Mouse (Mus musculus): ENCODE results near the gene Creb5. TPM values are rescaled to one million over a fixed set of nuclear protein-coding genes. Genes with fewer than 3 reads are reported as not detected.
A peak's percentile ranks its signal among the peaks of the same experiment; 100 is the strongest.

Creb5 gene
- total RNA-seq, 1 experiment from 2014 or later, result 3.4 TPM

GRCm38 (mm10) chr6:53644971-53645370, 357.9 kb downstream of the Creb5 start:
- DNase-seq, result no peak

DNA sequence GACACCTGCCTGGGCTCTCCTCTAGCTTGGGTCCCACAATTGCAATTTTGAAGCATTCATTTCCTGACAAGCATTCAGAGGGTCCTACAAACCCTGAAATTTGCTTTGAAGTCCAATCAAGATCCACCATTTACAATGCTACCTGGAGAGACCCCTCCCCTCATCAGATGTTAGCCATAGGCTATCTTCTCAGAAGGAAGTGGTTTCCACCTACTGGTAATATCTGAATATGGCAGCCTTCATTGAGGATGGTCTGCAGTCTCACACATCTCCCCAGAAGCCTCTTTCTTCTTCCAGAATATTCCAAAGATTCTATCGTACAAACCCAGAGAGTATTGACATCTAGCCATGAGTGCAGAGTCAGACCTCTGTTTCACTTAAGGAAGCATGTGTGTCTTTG, 362.7 kb downstream of the Creb5 start:
- no peak for DNase-seq

- no peak for DNase-seq
These were observed 365.6 kb downstream of the Creb5 start for GRCm38 (mm10) chr6:53652691-53653090.

DNA sequence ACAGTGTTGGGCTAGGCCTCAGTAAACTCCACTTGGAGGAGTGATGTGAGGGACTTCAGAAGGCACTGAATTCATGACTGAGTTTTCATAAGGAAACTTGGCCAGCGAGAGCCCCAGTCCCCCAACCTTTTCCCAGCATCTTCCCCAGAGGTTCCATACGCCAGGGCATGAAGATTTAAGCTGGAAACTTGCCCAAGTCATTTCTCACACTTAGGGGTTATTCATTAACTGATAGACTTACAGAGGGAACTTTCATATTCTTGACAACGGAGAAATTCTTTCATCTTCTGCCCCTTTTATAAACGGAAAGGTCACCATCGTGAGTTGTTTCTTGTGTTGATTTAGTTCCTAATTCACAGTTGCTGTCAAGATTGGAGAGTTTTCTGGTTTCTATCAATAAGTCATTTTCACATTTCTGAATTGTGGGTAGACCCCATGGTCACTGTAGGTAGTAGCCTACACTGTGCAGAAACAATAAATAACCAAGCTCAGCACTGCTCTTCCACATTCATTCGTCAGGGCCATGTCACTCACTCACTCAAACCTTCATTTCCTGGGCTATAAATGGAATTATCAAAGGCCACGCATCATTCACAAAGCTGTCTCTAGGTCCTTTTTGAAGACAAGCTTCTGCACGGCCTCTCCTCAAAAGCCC, 366.8 kb downstream of the Creb5 start:
- DNase-seq, result no peak

DNA sequence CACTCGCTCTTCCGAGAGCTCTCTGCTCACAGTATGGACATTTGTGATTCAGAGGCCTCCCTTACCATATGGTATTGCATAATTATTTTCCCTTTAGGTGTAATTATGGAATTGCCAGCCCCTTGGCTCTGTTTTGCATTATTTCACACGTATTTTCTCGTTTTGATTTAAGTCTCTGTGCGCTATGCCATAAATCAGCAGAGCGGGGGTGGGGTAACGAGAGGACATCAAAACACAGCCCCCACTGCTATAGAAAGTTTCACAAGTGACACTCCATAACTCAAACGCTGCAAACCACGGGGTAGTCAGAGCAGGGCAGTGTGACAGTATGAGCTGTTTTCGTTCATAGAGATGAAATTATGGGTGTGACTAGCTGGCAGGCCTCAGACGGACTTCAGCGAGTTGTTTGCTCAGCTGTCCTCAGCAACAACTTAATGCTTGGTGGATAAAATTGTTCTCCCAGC, 367.3 kb downstream of the Creb5 start:
- no peak for DNase-seq

- DNase-seq, result no peak
These were observed 369.4 kb downstream of the Creb5 start for GRCm38 (mm10) chr6:53656466-53656865.

- no peak for DNase-seq
These were observed 370.4 kb downstream of the Creb5 start for GRCm38 (mm10) chr6:53657483-53657882.

- no peak for DNase-seq
These were observed 376.1 kb downstream of the Creb5 start for GRCm38 (mm10) chr6:53662858-53663833.

DNA sequence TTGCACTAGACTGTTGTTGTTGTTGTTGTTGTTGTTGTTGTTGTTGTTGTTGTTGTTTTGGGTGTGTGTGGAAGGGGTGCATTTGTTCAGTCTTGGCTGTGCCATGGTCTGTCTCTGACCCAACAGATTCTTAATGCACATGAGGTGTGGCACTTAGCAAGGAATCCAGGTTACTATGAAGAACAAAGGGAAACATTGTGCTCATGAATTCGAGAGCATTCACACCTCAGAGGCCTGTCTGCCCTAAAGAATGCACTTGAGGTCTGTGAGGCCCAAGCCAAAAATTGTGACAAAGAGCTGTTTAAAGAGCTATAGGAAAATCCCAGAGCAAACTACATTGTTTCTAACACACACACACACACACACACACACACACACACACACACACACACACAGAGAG, 377.7 kb downstream of the Creb5 start:
- no peak for DNase-seq

DNA sequence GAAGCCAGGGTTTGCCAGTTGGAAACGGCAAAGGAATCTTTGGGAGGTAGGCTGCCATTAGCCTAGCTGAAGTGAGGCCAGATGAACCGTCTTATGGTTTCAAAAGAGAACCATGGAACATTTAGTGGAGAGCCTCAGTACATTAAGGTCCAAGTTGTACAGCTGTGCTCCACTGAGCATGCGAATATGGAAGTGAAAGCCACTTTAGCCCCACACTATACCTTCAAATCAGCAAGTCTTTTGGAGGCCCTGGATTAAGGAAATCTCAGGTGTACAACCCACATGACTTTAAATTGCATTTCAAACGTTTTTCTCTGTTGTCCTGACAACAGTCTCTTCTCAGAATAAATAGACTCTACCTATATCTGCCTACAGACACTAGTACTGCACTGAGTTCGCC, 379.4 kb downstream of the Creb5 start:
- DNase-seq, result no peak

- no peak for DNase-seq
These were observed 391.2 kb downstream of the Creb5 start for GRCm38 (mm10) chr6:53678307-53678706.

- no peak for DNase-seq
These were observed 393.0 kb downstream of the Creb5 start for GRCm38 (mm10) chr6:53680046-53680445.

- DNase-seq, result peak; percentile 60
These were observed 397.3 kb downstream of the Creb5 start for GRCm38 (mm10) chr6:53684416-53684815.

GRCm38 (mm10) chr6:53685323-53685722, 398.3 kb downstream of the Creb5 start:
- no peak for DNase-seq

DNA sequence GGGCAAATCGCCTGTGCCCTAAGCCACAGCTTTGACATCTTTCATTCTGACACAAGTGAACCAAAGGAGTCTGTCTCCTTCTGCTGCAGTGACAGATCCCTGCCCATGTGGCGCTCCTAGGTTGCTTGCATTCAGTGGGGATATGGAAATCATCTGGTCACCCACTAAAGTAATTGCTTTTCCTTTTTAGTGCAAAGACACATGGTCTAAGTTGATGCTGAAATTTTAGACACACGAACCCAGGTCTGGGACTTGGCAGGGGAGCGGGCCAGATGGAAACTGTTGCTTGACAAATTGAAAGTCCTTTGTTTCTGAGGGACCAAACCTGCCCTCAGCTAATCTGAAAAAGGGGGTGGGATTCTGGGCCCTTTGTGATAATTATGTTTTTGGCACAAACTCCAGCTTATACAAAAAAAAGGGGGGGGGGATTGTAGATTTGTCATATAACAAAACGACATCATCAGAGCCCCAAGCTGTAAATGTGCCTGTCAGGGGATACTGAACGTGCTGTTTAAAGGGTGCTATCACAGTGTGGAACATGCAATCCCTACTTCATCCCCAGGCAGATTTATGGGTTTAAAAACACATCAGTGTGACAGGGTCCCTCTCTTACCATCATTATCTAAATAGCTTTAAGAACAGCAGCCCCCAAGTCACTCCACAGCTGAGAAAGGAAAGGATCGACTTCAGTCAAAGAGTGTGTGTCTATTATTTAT, 401.9 kb downstream of the Creb5 start:
- DNase-seq, result no peak

GRCm38 (mm10) chr6:53691006-53691405, 403.9 kb downstream of the Creb5 start:
- DNase-seq, result no peak

DNA sequence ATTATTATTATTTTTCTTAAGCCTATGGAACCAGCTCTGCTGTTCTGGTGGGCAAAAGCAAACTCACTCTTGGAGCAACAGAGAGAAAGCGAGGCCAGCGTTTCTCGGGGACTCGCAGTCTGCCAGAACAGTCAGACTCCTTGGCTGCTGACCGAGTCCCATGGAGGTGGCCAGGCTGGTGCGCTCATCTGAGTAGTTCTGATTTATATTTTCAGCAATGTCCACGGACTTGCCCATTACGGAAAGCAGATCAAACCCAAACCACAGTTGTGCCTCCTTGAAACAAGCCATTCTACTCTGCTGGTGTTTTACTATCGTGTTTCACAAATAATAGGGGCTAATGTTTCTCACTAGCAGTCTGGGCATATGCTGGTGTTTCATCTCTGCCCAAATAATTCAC, 408.1 kb downstream of the Creb5 start:
- DNase-seq, result no peak

GRCm38 (mm10) chr6:53696471-53696870, 409.4 kb downstream of the Creb5 start:
- no peak for DNase-seq

- no peak for DNase-seq
These were observed 409.9 kb downstream of the Creb5 start for GRCm38 (mm10) chr6:53696921-53697320.

DNA sequence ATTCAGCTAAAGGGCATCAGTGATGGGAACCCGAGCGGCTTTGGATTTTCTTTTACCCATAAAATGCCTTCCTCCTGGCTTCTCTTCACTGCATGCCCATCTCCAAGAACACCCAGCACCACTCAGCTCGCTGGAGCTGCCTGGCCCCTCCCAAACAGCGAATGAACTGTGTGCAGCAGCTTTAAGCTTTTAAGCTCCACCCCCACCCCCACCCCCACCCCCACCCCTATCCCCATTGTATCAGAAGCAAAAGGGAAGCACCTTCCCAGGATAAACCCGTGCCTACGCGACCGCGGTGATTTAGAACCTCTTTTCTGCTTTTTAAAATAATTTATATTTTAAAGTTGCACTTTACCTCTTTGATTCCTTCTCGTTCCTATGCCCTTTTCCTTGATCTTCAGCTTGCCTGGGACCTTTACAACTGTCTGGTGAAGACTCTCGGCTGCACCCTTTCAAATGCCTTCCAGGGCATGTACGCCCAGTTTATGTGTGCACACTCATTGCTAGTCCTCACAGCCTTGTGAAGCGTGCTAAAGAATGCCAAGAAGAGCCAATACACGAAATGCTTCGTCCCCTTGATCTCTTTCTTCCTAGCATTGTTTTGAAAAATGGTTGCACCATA, 411.2 kb downstream of the Creb5 start:
- DNase-seq, result no peak

DNA sequence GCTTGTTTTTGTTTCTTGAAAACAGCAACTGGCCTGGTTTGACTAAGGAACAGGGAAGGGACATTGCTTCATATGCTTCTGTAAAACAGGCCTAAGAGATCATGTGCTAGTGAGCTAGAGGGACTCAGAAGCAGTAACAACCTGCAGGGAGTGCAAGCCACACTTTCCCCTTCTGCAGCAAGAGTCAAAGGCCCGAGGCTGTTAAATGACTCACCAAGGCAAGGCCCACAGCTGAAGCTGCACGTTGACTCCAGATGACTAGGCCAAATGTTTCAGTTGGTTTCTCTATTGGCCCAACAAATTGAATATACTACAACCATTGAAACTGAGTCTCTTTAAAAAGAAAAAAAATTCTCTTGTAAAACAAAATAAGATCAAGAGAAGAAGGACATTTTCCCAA, 417.4 kb downstream of the Creb5 start:
- DNase-seq, result peak; percentile 34

DNA sequence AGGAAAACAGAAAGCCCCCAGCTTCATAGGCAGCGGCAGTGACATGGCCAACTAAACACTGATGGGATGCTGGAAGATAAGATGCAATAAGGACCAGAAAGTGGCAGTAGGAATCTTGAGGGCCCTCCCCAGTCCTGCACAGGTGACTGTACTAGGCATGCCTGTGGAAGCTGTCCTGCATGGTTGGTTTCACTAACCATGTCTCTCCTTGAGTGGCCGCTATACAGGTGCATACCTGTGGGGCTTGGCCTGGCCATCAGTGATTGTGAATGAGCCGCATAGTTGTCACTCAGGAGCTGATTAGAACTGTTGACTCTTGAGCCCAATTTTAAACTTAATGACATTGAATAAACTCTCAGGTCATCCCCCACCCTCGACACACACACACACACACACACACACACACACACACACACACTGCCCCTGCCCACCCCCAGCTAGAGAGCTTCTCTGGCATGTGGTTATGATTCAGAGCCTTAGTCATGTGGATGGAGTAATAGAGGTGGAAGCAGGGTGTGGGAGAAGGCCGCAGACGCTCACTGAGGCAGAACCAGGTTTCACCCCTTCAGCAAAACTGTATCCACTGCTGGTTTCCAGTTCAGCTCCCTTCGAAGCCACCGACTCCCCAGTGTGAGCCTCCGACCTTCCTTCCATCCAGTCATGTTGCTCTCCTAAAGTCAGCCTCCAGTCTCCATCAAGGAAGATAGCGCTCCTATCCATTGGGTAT, 419.7 kb downstream of the Creb5 start:
- no peak for DNase-seq
